Mouse (Mus musculus): ENCODE data around the gene Tmem235. TPM values are rescaled to one million over a fixed set of nuclear protein-coding genes. Genes with fewer than 3 reads are reported as not detected.
A peak's percentile ranks its signal among the peaks of the same experiment; 100 is the strongest.

Tmem235 gene
- total RNA-seq, 4 experiments from 2014 or later = not detected

- DNase-seq (ENCODE audit: low spot score in 2 of 2) = no peak
These were observed 4.3 kb downstream of the Tmem235 start for GRCm38 (mm10) chr11:117864805-117865204.

- no peak for DNase-seq (ENCODE audit: low spot score in 2 of 2)
These were observed 5.4 kb downstream of the Tmem235 start for GRCm38 (mm10) chr11:117865988-117866387.

GRCm38 (mm10) chr11:117870688-117871365 lies 10.3 kb downstream of the Tmem235 start:
- peak; percentile 49 to 51 for DNase-seq (ENCODE audit: low spot score in 2 of 2)

- DNase-seq (ENCODE audit: low spot score in 2 of 2) = no peak
These were observed 10.8 kb downstream of the Tmem235 start for GRCm38 (mm10) chr11:117871376-117871775.

GRCm38 (mm10) chr11:117871911-117872584 lies 11.5 kb downstream of the Tmem235 start:
- no peak for DNase-seq (ENCODE audit: low spot score in 2 of 2)

GRCm38 (mm10) chr11:117872861-117873608 lies 12.5 kb downstream of the Tmem235 start, which contains the start of gene Tha1:
Tha1 (minus strand) TSS chr11:117873481.
- peak; percentile 72 to 79 for DNase-seq (ENCODE audit: low spot score in 2 of 2)

GRCm38 (mm10) chr11:117874419-117874818 lies 13.9 kb downstream of the Tmem235 start:
- DNase-seq (ENCODE audit: low spot score in 2 of 2) = no peak

- DNase-seq (ENCODE audit: low spot score in 2 of 2) = no peak
These were observed 15.1 kb downstream of the Tmem235 start for GRCm38 (mm10) chr11:117875681-117876080.

GRCm38 (mm10) chr11:117877917-117878745 lies 17.6 kb downstream of the Tmem235 start:
- DNase-seq (ENCODE audit: low spot score in 2 of 2) = no peak

GRCm38 (mm10) chr11:117878892-117879291 lies 18.3 kb downstream of the Tmem235 start:
- DNase-seq (ENCODE audit: low spot score in 2 of 2) = no peak

- DNase-seq (ENCODE audit: low spot score in 2 of 2) = no peak
These were observed 19.1 kb downstream of the Tmem235 start for GRCm38 (mm10) chr11:117879676-117880075.

- DNase-seq (ENCODE audit: low spot score in 2 of 2) = no peak
These were observed 19.9 kb downstream of the Tmem235 start for GRCm38 (mm10) chr11:117880336-117880976.

- no peak for DNase-seq (ENCODE audit: low spot score in 2 of 2)
These were observed 20.4 kb downstream of the Tmem235 start for GRCm38 (mm10) chr11:117880977-117881358.

GRCm38 (mm10) chr11:117881787-117882186 lies 21.2 kb downstream of the Tmem235 start:
- no peak for DNase-seq (ENCODE audit: low spot score in 2 of 2)

GRCm38 (mm10) chr11:117882208-117882607 lies 21.7 kb downstream of the Tmem235 start:
- no peak for DNase-seq (ENCODE audit: low spot score in 2 of 2)

- no peak for DNase-seq (ENCODE audit: low spot score in 2 of 2)
These were observed 25.4 kb downstream of the Tmem235 start for GRCm38 (mm10) chr11:117886000-117886399.

- no peak for DNase-seq (ENCODE audit: low spot score in 2 of 2)
These were observed 27.8 kb downstream of the Tmem235 start for GRCm38 (mm10) chr11:117888168-117888852.

GRCm38 (mm10) chr11:117888853-117889822 lies 28.6 kb downstream of the Tmem235 start:
- DNase-seq (ENCODE audit: low spot score in 2 of 2) = no peak

GRCm38 (mm10) chr11:117889887-117890340 lies 29.4 kb downstream of the Tmem235 start:
- DNase-seq (ENCODE audit: low spot score in 2 of 2) = no peak
